Mouse (Mus musculus) cortical plate, adult 2 months (tissue): Measurements from ENCODE around the gene Stum.
A peak's percentile ranks its signal among the peaks of the same experiment; 100 is the strongest.

Source experiments
- CTCF ChIP-seq: fragments of 200-500 bp; IDR thresholded peaks from 2 replicates; pipeline ENCODE4 v1.5.1; 2011; ENCODE audit warnings: mild to moderate bottlenecking, control low read depth, low read length; ENCODE audit not compliant: insufficient read depth; ENCODE audit errors: extremely low read depth
- POLR2A ChIP-seq: fragments of 200-500 bp; IDR thresholded peaks from 2 replicates; pipeline ENCODE4 v1.6.1; 2011; ENCODE audit warnings: mild to moderate bottlenecking, low read length, control low read depth; ENCODE audit not compliant: insufficient read depth; ENCODE audit errors: extremely low read depth

DNA sequence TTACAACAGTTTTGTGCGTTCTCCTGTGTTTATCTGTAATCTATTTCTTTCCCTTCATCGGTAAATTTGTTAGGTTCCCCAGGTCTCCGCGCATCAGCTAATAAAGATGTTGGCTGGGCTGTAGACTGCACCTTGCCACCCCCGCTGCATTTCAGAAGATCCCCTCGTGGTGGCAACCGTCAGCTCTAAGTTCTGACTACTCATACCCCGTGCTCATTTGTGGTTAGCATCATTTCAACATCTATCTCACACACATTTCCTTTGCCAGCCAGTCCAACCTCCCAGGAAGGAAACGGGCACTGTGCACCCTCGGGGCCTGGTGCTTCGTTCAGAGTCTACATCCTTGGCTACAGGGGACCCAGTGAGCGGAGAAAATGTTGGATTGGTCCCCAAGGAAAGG is 51.5 kb downstream of the Stum start:
- TF ChIP-seq POLR2A (no peak), CTCF (peak; percentile 32; the same call in 1 of the 2 replicates)
